Mouse (Mus musculus): ENCODE data around the gene Ddx49. TPM values are rescaled to one million over a fixed set of nuclear protein-coding genes. Genes with fewer than 3 reads are reported as not detected.

Ddx49 gene
- polyA plus RNA-seq, 1 experiment from 2014 or later, result 58.9 TPM

Other genes starting within 250 kb of the Ddx49 start
- 0.59 and 0.73 TPM in 2 replicates for gene Tm6sf2, start 229.6 kb downstream of the Ddx49 start, polyA plus RNA-seq (2016; fragmentation: Nextera tagmentation; extraction: Ambion mirVana)
- 0.04 TPM in 1 of 2 replicates, not detected in the other for gene Hapln4, start 219.0 kb downstream of the Ddx49 start, polyA plus RNA-seq (2016; fragmentation: Nextera tagmentation; extraction: Ambion mirVana)
- 0.29 and 0.61 TPM in 2 replicates for gene Ncan, start 181.6 kb downstream of the Ddx49 start, polyA plus RNA-seq (2016; fragmentation: Nextera tagmentation; extraction: Ambion mirVana)
- 29.6 and 35.9 TPM in 2 replicates for gene Nr2c2ap, start 171.2 kb downstream of the Ddx49 start, polyA plus RNA-seq (2016; fragmentation: Nextera tagmentation; extraction: Ambion mirVana)
- 20.1 and 27.9 TPM in 2 replicates for gene Rfxank, start 163.3 kb downstream of the Ddx49 start, polyA plus RNA-seq (2016; fragmentation: Nextera tagmentation; extraction: Ambion mirVana)
- 45.3 and 49.8 TPM in 2 replicates for gene Borcs8, start 163.0 kb downstream of the Ddx49 start, polyA plus RNA-seq (2016; fragmentation: Nextera tagmentation; extraction: Ambion mirVana)
- gene Mef2b, start 162.8 kb downstream of the Ddx49 start, polyA plus RNA-seq (2016; fragmentation: Nextera tagmentation; extraction: Ambion mirVana), result 0.29 and 0.60 TPM in 2 replicates
- gene Tmem161a, start 130.1 kb downstream of the Ddx49 start, polyA plus RNA-seq (2016; fragmentation: Nextera tagmentation; extraction: Ambion mirVana), result 79.8 and 85.0 TPM in 2 replicates
- 2.8 and 3.6 TPM in 2 replicates for gene Slc25a42, start 90.2 kb downstream of the Ddx49 start, polyA plus RNA-seq (2016; fragmentation: Nextera tagmentation; extraction: Ambion mirVana)
- gene Sugp2, start 68.3 kb downstream of the Ddx49 start, polyA plus RNA-seq (2016; fragmentation: Nextera tagmentation; extraction: Ambion mirVana), result 39.7 and 51.4 TPM in 2 replicates
- 26.8 and 27.6 TPM in 2 replicates for gene Armc6, start 68.0 kb downstream of the Ddx49 start, polyA plus RNA-seq (2016; fragmentation: Nextera tagmentation; extraction: Ambion mirVana)
- 139 and 151 TPM in 2 replicates for gene Homer3, start 19.7 kb downstream of the Ddx49 start, polyA plus RNA-seq (2016; fragmentation: Nextera tagmentation; extraction: Ambion mirVana)
- 293 and 321 TPM in 2 replicates for gene Cope, start within 50 bp of the Ddx49 start, polyA plus RNA-seq (2016; fragmentation: Nextera tagmentation; extraction: Ambion mirVana)
- 3.2 and 4.6 TPM in 2 replicates for gene Cers1, start 13.3 kb upstream of the Ddx49 start, polyA plus RNA-seq (2016; fragmentation: Nextera tagmentation; extraction: Ambion mirVana)
- 7.9 and 13.8 TPM in 2 replicates for gene Gdf1, start 27.3 kb upstream of the Ddx49 start, polyA plus RNA-seq (2016; fragmentation: Nextera tagmentation; extraction: Ambion mirVana)
- gene Upf1, start 50.8 kb upstream of the Ddx49 start, polyA plus RNA-seq (2016; fragmentation: Nextera tagmentation; extraction: Ambion mirVana), result 25.6 and 26.7 TPM in 2 replicates
- 0.08 and 0.35 TPM in 2 replicates for gene Comp, start 71.1 kb upstream of the Ddx49 start, polyA plus RNA-seq (2016; fragmentation: Nextera tagmentation; extraction: Ambion mirVana)
- 20.1 and 23.2 TPM in 2 replicates for gene Crtc1, start 137.1 kb upstream of the Ddx49 start, polyA plus RNA-seq (2016; fragmentation: Nextera tagmentation; extraction: Ambion mirVana)
- gene Klhl26, start 174.5 kb upstream of the Ddx49 start, polyA plus RNA-seq (2016; fragmentation: Nextera tagmentation; extraction: Ambion mirVana), result 24.1 and 29.0 TPM in 2 replicates
- 22.4 and 23.7 TPM in 2 replicates for gene Tmem59l, start 184.9 kb upstream of the Ddx49 start, polyA plus RNA-seq (2016; fragmentation: Nextera tagmentation; extraction: Ambion mirVana)
- gene Crlf1, start 190.7 kb upstream of the Ddx49 start, polyA plus RNA-seq (2016; fragmentation: Nextera tagmentation; extraction: Ambion mirVana), result 79.8 and 126 TPM in 2 replicates
- 126 and 143 TPM in 2 replicates for gene Rex1bd, start 204.3 kb upstream of the Ddx49 start, polyA plus RNA-seq (2016; fragmentation: Nextera tagmentation; extraction: Ambion mirVana)
- 877 and 996 TPM in 2 replicates for gene Uba52, start 208.3 kb upstream of the Ddx49 start, polyA plus RNA-seq (2016; fragmentation: Nextera tagmentation; extraction: Ambion mirVana)
- 297 and 310 TPM in 2 replicates for gene Fkbp8, start 225.2 kb upstream of the Ddx49 start, polyA plus RNA-seq (2016; fragmentation: Nextera tagmentation; extraction: Ambion mirVana)
- gene Kxd1, start 225.5 kb upstream of the Ddx49 start, polyA plus RNA-seq (2016; fragmentation: Nextera tagmentation; extraction: Ambion mirVana), result 45.4 and 46.6 TPM in 2 replicates
- 20.9 and 26.1 TPM in 2 replicates for gene Ell, start 237.0 kb upstream of the Ddx49 start, polyA plus RNA-seq (2016; fragmentation: Nextera tagmentation; extraction: Ambion mirVana)